23 mouse cellular contexts compared by ENCODE assay signal in the genomic region with DNA sequence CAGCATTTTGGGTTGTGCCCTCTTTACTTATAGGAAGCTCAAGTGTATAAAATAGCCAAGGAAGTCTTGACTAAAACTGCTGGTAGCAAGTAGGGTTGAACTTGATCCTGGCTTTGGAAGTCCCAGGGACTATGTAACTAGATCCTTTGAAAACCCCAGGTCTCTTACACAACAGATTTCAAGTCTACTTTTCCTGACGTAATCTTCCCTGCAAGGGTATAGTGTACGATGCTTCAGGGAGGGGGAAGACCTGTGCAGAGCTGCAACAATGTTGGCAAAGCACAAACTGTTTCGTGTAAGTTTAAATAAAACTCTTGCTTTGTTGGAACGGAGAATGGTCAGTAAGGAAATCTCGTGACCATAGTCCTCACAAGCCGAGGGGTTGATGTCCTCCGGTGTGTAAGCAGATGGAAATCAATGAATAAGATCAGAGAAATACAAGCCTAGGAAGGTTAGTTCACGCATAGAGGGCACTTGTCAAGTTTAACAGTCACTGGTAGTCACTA. TPM values are rescaled to one million over a fixed set of nuclear protein-coding genes. Genes with fewer than 3 reads are reported as not detected.
DNase-seq lines count a peak whose midpoint lies in the region; ATAC-seq and TF ChIP-seq lines count a peak whose summit lies in the region.
"Had no signal": no experiment of that assay in that cellular context is flagged by ENCODE, and none has a peak within 500 bp of the region (broad histone marks: within the 10 kb centered on the region; RNA-seq: fewer than 3 reads in every experiment).

No protein-coding gene starts in this region.

- ATAC-seq in lung, postnatal 0 days, result peak; percentile 56
- ATAC-seq: forebrain, postnatal 0 days had no signal

- TF ChIP-seq CTCF in liver, adult 2 months (IDR thresholded peaks at IDR 0.05; ENCODE audit: low read depth, low read length), result no peak
- no peak for TF ChIP-seq CTCF in lung, postnatal 0 days (IDR thresholded peaks at IDR 0.05)

- TF ChIP-seq EP300 in lung, postnatal 0 days (IDR thresholded peaks at IDR 0.05), result no peak

- H3K36me3 ChIP-seq in liver, adult 2 months (ENCODE audit: control insufficient read depth, insufficient read depth, low read length), result no peaks in the 10 kb centered on the region; the same call in 1 of the 2 replicates
- no peaks in the 10 kb centered on the region for H3K36me3 ChIP-seq in lung, postnatal 0 days (ENCODE audit: insufficient read depth, low read length)
- H3K36me3 ChIP-seq: embryonic facial prominence, embryonic 15.5 days; forebrain, embryonic 12.5 days; hindbrain, embryonic 15.5 days had no signal

- WGBS in liver, adult 2 months, result 18% methylated on average over 8 of the region's 8 CpGs
- 49% methylated on average over 8 of the region's 8 CpGs for WGBS in lung, postnatal 0 days

- no peak overlapping the region for H3K27ac ChIP-seq in liver, adult 2 months (replicated peaks; ENCODE audit: insufficient read depth, low read depth, low read length)
- H3K27ac ChIP-seq in lung, postnatal 0 days (ENCODE audit: low read length), result no peak overlapping the region; the same call in 1 of the 2 replicates
- H3K27ac ChIP-seq: embryonic facial prominence, embryonic 15.5 days; forebrain, embryonic 12.5 days; hindbrain, embryonic 15.5 days had no signal

- DNase-seq in heart, adult 11 months, result peak; percentile 29
- DNase-seq in heart, postnatal 14 days, result no peak
- DNase-seq in liver, adult 2 months (ENCODE audit: extremely low read depth, low read depth, low spot score), result peak; percentile 77
- no peak for DNase-seq in liver
- peak; percentile 43 for DNase-seq in lung, postnatal 0 days (ENCODE audit: low spot score)
- no peak for DNase-seq in lung, postnatal 4 days
- DNase-seq in fat pad, adult 2 months (ENCODE audit: extremely low read depth, low read depth, low spot score), result peak; percentile 67
- DNase-seq in urinary bladder, postnatal 36 days (ENCODE audit: low spot score in 2 of 2), result no peak
- DNase-seq: adrenal gland, postnatal 10 days; cerebellum, adult 11 months; cerebellum, adult 8-10 months; cerebellum, postnatal 14 days; embryo, embryonic 11 days; forebrain, postnatal 0 days; gastrocnemius, postnatal 14 days; heart, adult 18-20 months; heart, postnatal 36 days had no signal

- no peaks in the 10 kb centered on the region for H3K9me3 ChIP-seq in lung, postnatal 0 days (ENCODE audit: low read length)
- H3K9me3 ChIP-seq: embryonic facial prominence, embryonic 15.5 days; forebrain, embryonic 12.5 days; heart, embryonic 12.5 days; hindbrain, embryonic 15.5 days had no signal

- no peak overlapping the region for H3K9ac ChIP-seq in liver, adult 2 months (ENCODE audit: low read depth, low read length)
- no peak overlapping the region for H3K9ac ChIP-seq in lung, postnatal 0 days (replicated peaks; ENCODE audit: low read depth)
- H3K9ac ChIP-seq: embryonic facial prominence, embryonic 15.5 days; forebrain, embryonic 12.5 days; forebrain, postnatal 0 days; heart, embryonic 12.5 days; hindbrain, embryonic 15.5 days had no signal

- no peaks in the 10 kb centered on the region for H3K27me3 ChIP-seq in liver, adult 2 months (ENCODE audit: control insufficient read depth, insufficient read depth, low read length)
- H3K27me3 ChIP-seq in lung, postnatal 0 days (replicated peaks; ENCODE audit: insufficient read depth, low read length), result no peaks in the 10 kb centered on the region
- H3K27me3 ChIP-seq: embryonic facial prominence, embryonic 15.5 days; forebrain, embryonic 12.5 days; heart, embryonic 12.5 days; hindbrain, embryonic 15.5 days had no signal

- peaks cover 21% of the 10 kb centered on the region for H3K4me1 ChIP-seq in liver, adult 2 months (ENCODE audit: control insufficient read depth, insufficient read depth, low read length)
- peaks cover 7% of the 10 kb centered on the region; the same call in 1 of the 2 replicates for H3K4me1 ChIP-seq in lung, postnatal 0 days (ENCODE audit: insufficient read depth, low read depth, low read length)

- no peak overlapping the region for H3K4me2 ChIP-seq in lung, postnatal 0 days (replicated peaks; ENCODE audit: low read depth, low read length)
- H3K4me2 ChIP-seq: embryonic facial prominence, embryonic 15.5 days; forebrain, embryonic 12.5 days; heart, embryonic 12.5 days; hindbrain, embryonic 15.5 days had no signal

- no peak for TF ChIP-seq POLR2A in liver, adult 2 months (IDR thresholded peaks at IDR 0.05; ENCODE audit: extremely low read depth, insufficient read depth, low read length)

- intact Hi-C loops in heart, postnatal 14 days (cut with DNase I), result no loop called here

- H3K79me2 ChIP-seq in liver, adult 2 months (ENCODE audit: control insufficient read depth, insufficient read depth, low read length), result no peaks in the 10 kb centered on the region; the same call in 1 of the 2 replicates

- H3K4me3 ChIP-seq in liver, adult 2 months (ENCODE audit: insufficient read depth, low read depth, low read length), result no peak overlapping the region
- H3K4me3 ChIP-seq in lung, postnatal 0 days (ENCODE audit: low read depth, low read length), result no peak overlapping the region
- H3K4me3 ChIP-seq: embryonic facial prominence, embryonic 15.5 days; erythroblast, embryonic 14.5 days; forebrain, embryonic 12.5 days; heart, embryonic 12.5 days; hindbrain, embryonic 15.5 days had no signal

RNA-seq across cellular contexts. Expression of a gene that starts 56.5 kb away (rescaled TPM):
- 1 to 10 TPM; 3.1 to 3.4 TPM for total RNA-seq in heart, postnatal 14 days (2021)
- total RNA-seq in liver, adult 2 months (2014; rRNA removed), result 7.1 and 7.5 TPM in 2 replicates
- 5.0 and 5.3 TPM in 2 replicates for polyA plus RNA-seq in liver, adult 2 months (2012; rRNA removed)
- 15.3 and 19.6 TPM in 2 replicates for polyA plus RNA-seq in lung, postnatal 0 days (2015; fragmentation: Nextera tagmentation; extraction: Ambion mirVana)
- total RNA-seq: common myeloid progenitor, adult 5-6 weeks had no signal

Comparison
In these comparisons a context has a peak if more than half of its experiments do, and no peak if none do; other contexts are left out.
1. DNase-seq: peak in heart, adult 11 months (single experiment), liver, adult 2 months (single experiment), lung, postnatal 0 days (single experiment) and fat pad, adult 2 months (single experiment); none in heart, postnatal 14 days (0 of 2), liver (single experiment), lung, postnatal 4 days (0 of 2) and urinary bladder, postnatal 36 days (0 of 2).